Mouse (Mus musculus): ENCODE data around the gene Tsfm. TPM values are rescaled to one million over a fixed set of nuclear protein-coding genes. Genes with fewer than 3 reads are reported as not detected.
A peak's percentile ranks its signal among the peaks of the same experiment; 100 is the strongest.

Gene Tsfm
- polyA plus RNA-seq, 1 experiment from 2014 or later, result 71.6 TPM

DNA sequence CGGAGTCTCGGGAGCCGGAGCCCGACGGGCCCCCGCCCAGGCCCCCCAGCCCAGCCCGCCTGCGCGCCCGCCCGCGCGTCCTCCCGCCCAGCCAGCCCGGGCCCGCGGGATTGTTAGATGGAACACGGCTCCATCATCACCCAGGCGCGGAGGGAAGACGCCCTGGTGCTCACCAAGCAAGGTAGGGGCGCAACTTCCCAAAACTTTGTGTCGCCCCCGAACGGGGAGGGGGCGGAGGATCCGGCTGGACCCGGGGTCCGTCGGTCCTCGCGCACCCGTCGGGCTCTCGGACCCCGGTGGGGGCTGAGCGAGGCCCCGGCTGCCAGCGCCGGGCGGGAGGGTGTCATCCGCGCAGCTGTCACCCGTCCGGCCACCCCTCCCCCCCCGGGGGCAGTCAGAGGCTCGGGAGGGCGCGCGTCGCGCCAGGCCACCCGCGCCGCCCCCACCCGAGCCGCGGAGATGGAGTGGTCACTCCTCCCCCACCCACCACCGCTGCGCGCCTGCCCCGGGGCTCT lies 51.5 kb downstream of the Tsfm start:
- peak; percentile 34 for ATAC-seq (ENCODE audit: low read depth)

DNA sequence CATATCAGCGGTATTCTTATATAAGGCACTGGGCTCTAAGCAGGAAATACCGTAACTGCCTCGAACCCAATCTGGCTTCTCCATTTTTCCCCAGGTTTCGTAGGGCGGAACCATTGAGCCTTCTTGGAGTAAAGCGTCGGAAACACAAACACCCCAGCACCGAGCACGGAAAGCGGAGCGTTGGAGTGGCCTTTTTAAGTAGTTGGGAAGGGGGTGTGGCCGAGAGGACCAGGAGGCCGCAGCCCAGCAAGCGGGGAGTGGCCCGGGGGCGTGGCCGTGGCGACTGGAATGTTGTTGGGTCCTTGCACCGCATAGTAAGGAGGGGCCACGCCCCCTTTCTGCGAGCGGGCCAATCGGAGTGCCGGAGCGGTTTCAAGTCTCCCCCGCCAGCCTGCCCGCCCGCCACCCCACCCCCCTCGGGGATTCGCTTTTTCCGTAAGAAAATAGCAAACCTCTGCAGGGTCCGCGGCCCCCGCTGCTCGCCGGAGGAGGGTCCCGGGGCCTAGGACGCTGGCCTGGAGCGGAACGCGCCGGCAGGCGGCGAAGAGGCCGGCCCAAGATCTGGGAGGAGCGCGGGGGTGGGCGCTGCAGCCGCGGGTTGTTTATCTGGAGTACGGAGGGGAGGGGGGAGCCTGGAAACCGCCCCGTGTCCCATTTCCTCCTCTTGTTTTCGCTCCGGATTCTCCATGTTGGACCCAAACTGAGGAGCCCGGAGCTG lies 52.2 kb downstream of the Tsfm start, which contains the start of gene Ctdsp2:
Gene Ctdsp2 (plus strand): TSS at position 441 of the 718 bp plus-strand sequence.
- Histone ChIP-seq H3K4me2 (ENCODE audit: low read depth, low read length) (peak within 1 kb of the TSS; percentile 91), H3K27me3 (ENCODE audit: control insufficient read depth, insufficient read depth, low read depth, low read length) (no peaks in the 10 kb centered on the region), H3K36me3 (ENCODE audit: control insufficient read depth, insufficient read depth, low read length) (no peaks in the 10 kb centered on the region), H3K27ac (ENCODE audit: low read length) (peak within 1 kb of the TSS; percentile 100), H3K9me3 (ENCODE audit: control insufficient read depth, low read length) (no peaks in the 10 kb centered on the region), H3K4me1 (replicated peaks; ENCODE audit: control insufficient read depth, insufficient read depth, low read length) (peaks cover 36% of the 10 kb centered on the region), H3K9ac (ENCODE audit: low read length) (peak within 1 kb of the TSS; percentile 94), H3K4me3 (ENCODE audit: low read length) (peak within 1 kb of the TSS; percentile 88)
- ATAC-seq (ENCODE audit: low read depth), result peak; percentile 93
- WGBS, result under 1% methylated on average over 37 of the region's 56 CpGs

More for the DNA sequence above, 51.5 kb downstream of the Tsfm start:
- Histone ChIP-seq H3K36me3 (ENCODE audit: control insufficient read depth, insufficient read depth, low read length) (no peaks in the 10 kb centered on the region), H3K4me2 (ENCODE audit: low read depth, low read length) (peak overlapping the region; percentile 91), H3K9me3 (ENCODE audit: control insufficient read depth, low read length) (no peaks in the 10 kb centered on the region), H3K4me1 (replicated peaks; ENCODE audit: control insufficient read depth, insufficient read depth, low read length) (peaks cover 43% of the 10 kb centered on the region), H3K27ac (ENCODE audit: low read length) (peak overlapping the region; percentile 100), H3K27me3 (ENCODE audit: control insufficient read depth, insufficient read depth, low read depth, low read length) (no peaks in the 10 kb centered on the region), H3K4me3 (ENCODE audit: low read length) (peak overlapping the region; percentile 88), H3K9ac (ENCODE audit: low read length) (peak overlapping the region; percentile 94)
- 0% methylated on average over 34 of the region's 62 CpGs for WGBS

DNA sequence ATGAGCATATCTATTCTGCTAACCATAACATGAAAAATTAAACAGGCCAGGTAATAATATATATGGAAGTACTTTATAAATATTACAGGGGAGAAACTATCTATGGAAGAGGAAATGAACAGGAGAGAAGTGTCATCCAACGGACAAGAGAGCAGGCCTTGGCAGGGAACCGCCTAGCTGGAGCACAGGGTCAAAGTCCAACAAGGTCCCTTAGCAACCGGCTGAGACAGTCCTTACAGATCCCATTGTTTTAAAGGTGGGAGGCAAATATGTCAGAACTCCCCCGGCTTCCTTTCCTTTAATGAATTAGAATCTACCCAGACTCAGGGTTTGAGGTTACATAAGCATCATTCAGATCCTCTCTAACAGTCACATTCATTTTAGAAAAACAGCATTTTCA lies 53.6 kb downstream of the Tsfm start:
- Histone ChIP-seq H3K4me1 (replicated peaks; ENCODE audit: control insufficient read depth, insufficient read depth, low read length) (peaks cover 33% of the 10 kb centered on the region), H3K36me3 (ENCODE audit: control insufficient read depth, insufficient read depth, low read length) (no peaks in the 10 kb centered on the region)

DNA sequence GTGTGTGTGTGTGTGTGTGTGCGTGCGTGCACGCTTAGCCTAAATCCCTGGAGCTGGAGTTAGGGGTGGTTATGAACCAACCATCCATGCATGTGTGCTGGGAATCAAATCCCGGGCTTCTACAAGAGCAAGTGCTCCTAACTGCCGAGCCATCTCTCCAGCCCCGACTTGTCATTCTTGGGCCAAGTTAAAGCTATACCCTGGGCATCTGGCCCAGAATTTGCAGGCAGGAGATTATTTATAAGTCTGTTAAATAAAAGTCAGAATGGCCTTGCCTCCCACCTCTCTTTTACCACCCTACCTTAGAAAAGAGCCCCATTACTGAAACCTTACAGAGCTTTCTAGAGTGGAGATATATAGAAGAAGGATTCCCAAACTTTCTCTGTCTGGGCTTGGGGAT lies 54.9 kb downstream of the Tsfm start:
- Histone ChIP-seq H3K4me3 (ENCODE audit: low read length) (no peak overlapping the region), H3K27ac (ENCODE audit: low read length) (0 out of 2 replicates have a peak overlapping the region, but pooled peaks have one; percentile 53), H3K4me2 (ENCODE audit: low read depth, low read length) (no peak overlapping the region), H3K4me1 (replicated peaks; ENCODE audit: control insufficient read depth, insufficient read depth, low read length) (peaks cover 33% of the 10 kb centered on the region), H3K36me3 (ENCODE audit: control insufficient read depth, insufficient read depth, low read length) (no peaks in the 10 kb centered on the region), H3K9ac (ENCODE audit: low read length) (no peak overlapping the region), H3K27me3 (ENCODE audit: control insufficient read depth, insufficient read depth, low read depth, low read length) (no peaks in the 10 kb centered on the region), H3K9me3 (ENCODE audit: control insufficient read depth, low read length) (no peaks in the 10 kb centered on the region)
- ATAC-seq (ENCODE audit: low read depth), result no peak
- 58% methylated on average over 6 of the region's 6 CpGs for WGBS

More for the DNA sequence above, 53.6 kb downstream of the Tsfm start:
- Histone ChIP-seq H3K9ac (ENCODE audit: low read length) (no peak overlapping the region), H3K4me2 (ENCODE audit: low read depth, low read length) (no peak overlapping the region), H3K9me3 (ENCODE audit: control insufficient read depth, low read length) (no peaks in the 10 kb centered on the region), H3K27ac (ENCODE audit: low read length) (no peak overlapping the region), H3K27me3 (ENCODE audit: control insufficient read depth, insufficient read depth, low read depth, low read length) (no peaks in the 10 kb centered on the region), H3K4me3 (ENCODE audit: low read length) (no peak overlapping the region)
- WGBS, result 46% methylated on average over 4 of the region's 4 CpGs
- no peak for ATAC-seq (ENCODE audit: low read depth)

DNA sequence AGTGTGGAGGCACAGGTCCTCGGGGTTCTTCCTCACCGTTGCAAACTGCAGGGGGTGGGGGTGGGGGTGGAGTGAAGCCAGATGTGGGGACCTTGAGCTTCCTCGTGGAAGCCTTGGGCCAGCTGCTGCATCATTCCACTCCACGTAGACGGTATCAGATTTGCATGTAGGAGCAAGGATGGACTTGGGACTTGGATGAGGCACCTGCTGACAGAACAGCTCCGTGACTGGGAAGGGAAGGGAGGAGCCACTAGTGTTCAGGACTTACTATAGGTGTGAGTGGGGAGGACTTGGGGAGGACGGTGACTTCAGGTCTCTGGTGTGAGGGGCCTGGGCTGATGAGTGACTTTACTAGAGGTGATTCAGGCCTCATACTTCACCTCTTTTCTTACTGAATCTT lies 57.7 kb downstream of the Tsfm start:
- Histone ChIP-seq H3K9ac (ENCODE audit: low read length) (no peak overlapping the region), H3K4me1 (replicated peaks; ENCODE audit: control insufficient read depth, insufficient read depth, low read length) (peaks cover 38% of the 10 kb centered on the region), H3K4me2 (ENCODE audit: low read depth, low read length) (no peak overlapping the region), H3K27ac (ENCODE audit: low read length) (peak overlapping the region; percentile 78; the same call in 1 of the 2 replicates), H3K36me3 (ENCODE audit: control insufficient read depth, insufficient read depth, low read length) (no peaks in the 10 kb centered on the region), H3K4me3 (ENCODE audit: low read length) (no peak overlapping the region), H3K27me3 (ENCODE audit: control insufficient read depth, insufficient read depth, low read depth, low read length) (no peaks in the 10 kb centered on the region), H3K9me3 (ENCODE audit: control insufficient read depth, low read length) (no peaks in the 10 kb centered on the region)
- WGBS, result 32% methylated on average over 7 of the region's 7 CpGs
- no peak for ATAC-seq (ENCODE audit: low read depth)

DNA sequence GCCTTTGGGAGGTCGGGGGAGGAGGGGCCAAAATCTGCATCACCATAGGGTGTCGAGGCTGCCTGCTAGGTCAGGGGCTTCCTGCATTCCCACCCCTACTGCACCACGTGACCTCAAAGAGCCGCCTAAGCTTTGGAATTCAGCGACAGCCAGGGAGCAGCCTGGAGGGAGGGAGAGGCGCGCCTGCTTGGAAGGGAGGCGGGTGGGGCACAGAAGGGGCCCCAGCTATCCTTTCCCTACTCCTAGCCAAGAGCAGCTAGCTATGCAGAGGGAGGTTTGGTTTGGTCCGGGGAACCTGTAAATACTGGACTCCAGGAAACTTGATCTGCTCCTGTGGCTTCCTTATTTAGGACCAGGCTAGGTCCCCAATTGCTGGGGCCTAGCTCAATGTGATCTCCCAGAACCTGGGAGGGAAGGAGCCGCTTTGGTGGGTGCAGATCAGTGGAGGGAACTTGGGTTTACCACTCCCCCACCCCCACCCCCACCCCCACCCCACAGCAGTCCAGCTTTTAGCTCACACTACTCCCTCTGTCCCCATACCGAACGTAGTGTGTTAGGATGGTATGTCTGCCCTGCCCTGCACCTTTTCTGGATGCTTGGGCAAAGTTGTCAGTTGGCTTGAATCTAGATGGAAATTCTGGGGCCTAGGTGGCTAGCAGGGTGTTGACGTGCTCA lies 58.5 kb downstream of the Tsfm start:
- Histone ChIP-seq H3K9ac (ENCODE audit: low read length) (peak overlapping the region; percentile 8; the same call in 1 of the 2 replicates), H3K4me2 (ENCODE audit: low read depth, low read length) (peak overlapping the region; percentile 39), H3K9me3 (ENCODE audit: control insufficient read depth, low read length) (no peaks in the 10 kb centered on the region), H3K36me3 (ENCODE audit: control insufficient read depth, insufficient read depth, low read length) (no peaks in the 10 kb centered on the region), H3K27ac (ENCODE audit: low read length) (peak overlapping the region; percentile 78), H3K27me3 (ENCODE audit: control insufficient read depth, insufficient read depth, low read depth, low read length) (no peaks in the 10 kb centered on the region), H3K4me3 (ENCODE audit: low read length) (no peak overlapping the region), H3K4me1 (replicated peaks; ENCODE audit: control insufficient read depth, insufficient read depth, low read length) (peaks cover 32% of the 10 kb centered on the region)
- ATAC-seq (ENCODE audit: low read depth), result peak; percentile 86
- WGBS, result 12% methylated on average over 13 of the region's 13 CpGs

DNA sequence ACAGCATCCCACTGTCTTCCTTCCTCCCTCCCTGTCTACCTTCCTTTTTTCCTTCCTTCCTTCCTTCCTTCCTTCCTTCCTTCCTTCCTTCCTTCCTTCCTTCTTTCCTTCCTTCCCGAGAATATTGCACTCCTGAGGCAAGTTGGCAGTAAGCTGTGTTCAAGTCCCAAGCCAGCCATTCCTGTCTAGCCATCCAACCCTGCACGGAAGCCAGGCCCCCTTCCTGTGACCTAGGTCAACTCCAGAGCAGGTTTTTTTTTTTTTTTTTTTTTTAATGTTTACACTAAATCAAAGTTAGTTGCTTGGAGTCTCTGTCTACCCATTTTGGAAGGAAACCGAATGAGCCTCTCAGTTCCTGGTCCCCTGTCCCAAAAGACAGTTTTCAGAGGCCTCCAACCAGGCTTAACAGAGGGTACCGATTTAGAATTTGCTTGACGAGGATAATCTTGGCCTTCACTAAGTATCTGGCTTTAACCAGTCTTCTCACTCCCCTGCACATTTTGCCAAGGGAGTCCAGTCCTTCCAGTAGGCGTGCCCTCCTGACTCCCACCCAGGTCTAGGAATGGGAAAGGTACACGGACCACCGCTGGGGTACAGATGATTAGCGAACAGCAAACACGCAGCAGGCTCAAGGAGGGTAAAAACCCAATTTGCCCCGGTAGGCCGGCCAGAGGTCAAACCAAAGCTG lies 59.1 kb downstream of the Tsfm start:
- H3K9me3 ChIP-seq (ENCODE audit: control insufficient read depth, low read length), result no peaks in the 10 kb centered on the region
- peaks cover 30% of the 10 kb centered on the region for H3K4me1 ChIP-seq (replicated peaks; ENCODE audit: control insufficient read depth, insufficient read depth, low read length)
- H3K27me3 ChIP-seq (ENCODE audit: control insufficient read depth, insufficient read depth, low read depth, low read length), result no peaks in the 10 kb centered on the region
- peak overlapping the region; percentile 39 for H3K4me2 ChIP-seq (ENCODE audit: low read depth, low read length)
- H3K4me3 ChIP-seq (ENCODE audit: low read length), result no peak overlapping the region
- H3K36me3 ChIP-seq (ENCODE audit: control insufficient read depth, insufficient read depth, low read length), result no peaks in the 10 kb centered on the region
- no peak overlapping the region for H3K9ac ChIP-seq (ENCODE audit: low read length)
- H3K27ac ChIP-seq (ENCODE audit: low read length), result peak overlapping the region; percentile 78
- 5% methylated on average over 12 of the region's 12 CpGs for WGBS
- ATAC-seq (ENCODE audit: low read depth), result peak; percentile 13; the same call in 1 of the 2 replicates

DNA sequence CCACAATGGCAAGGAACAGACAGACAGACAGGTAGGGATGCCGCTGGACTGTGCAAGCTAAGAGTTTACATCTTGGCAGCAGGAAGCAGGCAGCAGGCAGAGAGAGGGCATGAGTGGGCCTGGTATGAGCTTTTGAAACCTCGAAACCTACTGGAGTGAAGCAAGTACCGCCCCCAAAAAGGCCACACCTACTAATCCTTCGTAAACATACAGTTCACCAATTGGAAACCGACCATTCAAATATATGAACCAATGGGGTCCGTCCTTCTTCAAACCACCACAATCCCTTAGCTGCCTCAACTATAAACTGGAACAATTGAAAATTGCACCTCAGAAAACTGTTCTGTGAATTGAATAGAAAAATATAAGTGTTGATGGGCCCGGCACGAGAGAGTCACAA lies 66.8 kb downstream of the Tsfm start:
- Histone ChIP-seq H3K36me3 (ENCODE audit: control insufficient read depth, insufficient read depth, low read length) (no peaks in the 10 kb centered on the region), H3K4me1 (replicated peaks; ENCODE audit: control insufficient read depth, insufficient read depth, low read length) (peaks cover 22% of the 10 kb centered on the region), H3K9ac (ENCODE audit: low read length) (no peak overlapping the region), H3K9me3 (ENCODE audit: control insufficient read depth, low read length) (no peaks in the 10 kb centered on the region), H3K4me3 (ENCODE audit: low read length) (no peak overlapping the region), H3K27ac (ENCODE audit: low read length) (peak overlapping the region; percentile 97), H3K4me2 (ENCODE audit: low read depth, low read length) (no peak overlapping the region), H3K27me3 (ENCODE audit: control insufficient read depth, insufficient read depth, low read depth, low read length) (no peaks in the 10 kb centered on the region)
- 78% methylated on average over 8 of the region's 8 CpGs for WGBS
- ATAC-seq (ENCODE audit: low read depth), result no peak

DNA sequence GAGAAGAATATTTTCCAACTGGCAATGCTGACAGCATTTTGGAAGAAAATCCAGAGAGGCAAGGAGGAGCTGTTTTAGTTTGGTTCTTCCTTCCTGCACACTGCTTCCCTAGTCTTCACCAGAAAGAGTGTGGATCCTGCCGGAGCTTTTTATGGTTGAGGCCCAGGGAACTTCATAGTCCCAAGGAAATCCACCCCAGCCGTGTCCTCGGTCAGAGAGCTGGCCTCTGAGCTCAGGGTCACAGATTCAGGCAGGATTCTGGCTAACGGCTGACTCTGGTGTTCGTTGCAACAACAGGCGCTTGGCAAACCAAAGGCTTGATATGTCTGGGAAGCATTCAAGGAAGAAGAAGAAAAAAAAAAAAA lies 67.7 kb downstream of the Tsfm start:
- peak; percentile 10 for ATAC-seq (ENCODE audit: low read depth)
- Histone ChIP-seq H3K27me3 (ENCODE audit: control insufficient read depth, insufficient read depth, low read depth, low read length) (no peaks in the 10 kb centered on the region), H3K9ac (ENCODE audit: low read length) (peak overlapping the region; percentile 32; the same call in 1 of the 2 replicates), H3K4me2 (ENCODE audit: low read depth, low read length) (0 out of 2 replicates have a peak overlapping the region, but pooled peaks have one; percentile 2), H3K27ac (ENCODE audit: low read length) (peak overlapping the region; percentile 97), H3K9me3 (ENCODE audit: control insufficient read depth, low read length) (no peaks in the 10 kb centered on the region), H3K4me1 (replicated peaks; ENCODE audit: control insufficient read depth, insufficient read depth, low read length) (peaks cover 22% of the 10 kb centered on the region), H3K4me3 (ENCODE audit: low read length) (no peak overlapping the region), H3K36me3 (ENCODE audit: control insufficient read depth, insufficient read depth, low read length) (no peaks in the 10 kb centered on the region)
- WGBS, result 30% methylated on average over 6 of the region's 6 CpGs
